Mouse (Mus musculus): ENCODE data around the gene Foxa1.

Foxa1 gene

GRCm38 (mm10) chr12:57546415-57547201 is at the start of gene Foxa1:
Foxa1 (minus strand) TSS chr12:57546916.
- in situ Hi-C loops (cut with MseI, MboI): loop anchor here (10.0 to 25.0 kb wide), 2 partner anchors 259 to 262 kb away; no protein-coding TSS in a partner anchor

GRCm38 (mm10) chr12:57575931-57576628 is 29.4 kb upstream of the Foxa1 start:
- in situ Hi-C loops (cut with MseI, MboI): no loop called here

DNA sequence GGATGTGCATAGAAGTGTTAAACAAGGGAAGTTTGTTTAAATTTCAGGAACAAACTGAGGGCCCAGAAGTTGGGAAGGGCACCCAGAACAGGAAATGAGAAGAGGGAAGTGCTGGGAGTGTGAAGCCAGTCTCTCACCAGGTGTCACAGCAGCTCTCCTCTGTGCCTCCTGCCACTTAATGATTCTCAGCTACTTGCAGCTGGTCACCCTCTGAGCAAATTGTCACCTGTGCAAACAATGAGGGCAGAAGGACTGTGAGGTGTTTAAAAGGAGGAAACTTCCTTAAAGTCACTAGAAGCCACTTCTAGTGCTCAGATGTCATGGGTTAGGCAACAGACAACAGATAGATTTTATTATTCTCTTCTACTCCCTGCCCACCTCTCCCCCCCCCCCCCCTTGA is 25.7 kb upstream of the Foxa1 start:
- in situ Hi-C loops (cut with MseI, MboI): no loop called here

DNA sequence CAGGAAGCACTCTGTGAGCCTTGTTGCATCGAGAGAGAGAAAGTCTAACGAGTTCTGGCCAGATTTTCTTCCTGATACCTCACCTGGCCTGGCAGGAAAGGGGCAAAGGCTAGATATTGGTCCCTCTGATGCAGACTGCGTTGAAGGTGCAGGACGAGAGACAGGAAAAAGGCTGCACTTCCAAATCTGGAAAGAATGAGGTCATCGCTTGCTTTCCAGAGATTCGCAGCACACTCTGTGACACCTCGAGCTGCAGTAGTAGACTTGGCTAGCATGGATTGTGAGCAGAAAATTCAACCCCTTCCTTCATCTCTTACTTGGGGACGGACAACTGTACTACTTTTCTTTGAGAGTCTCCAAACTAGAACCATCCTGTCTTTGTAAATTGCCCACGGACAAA is 25.1 kb upstream of the Foxa1 start:
- in situ Hi-C loops (cut with MseI, MboI): no loop called here

GRCm38 (mm10) chr12:57563909-57564308 is 17.2 kb upstream of the Foxa1 start, which contains the start of gene Ttc6:
Ttc6 (plus strand) TSS chr12:57564113.
- in situ Hi-C loops (cut with MseI, MboI): no loop called here

DNA sequence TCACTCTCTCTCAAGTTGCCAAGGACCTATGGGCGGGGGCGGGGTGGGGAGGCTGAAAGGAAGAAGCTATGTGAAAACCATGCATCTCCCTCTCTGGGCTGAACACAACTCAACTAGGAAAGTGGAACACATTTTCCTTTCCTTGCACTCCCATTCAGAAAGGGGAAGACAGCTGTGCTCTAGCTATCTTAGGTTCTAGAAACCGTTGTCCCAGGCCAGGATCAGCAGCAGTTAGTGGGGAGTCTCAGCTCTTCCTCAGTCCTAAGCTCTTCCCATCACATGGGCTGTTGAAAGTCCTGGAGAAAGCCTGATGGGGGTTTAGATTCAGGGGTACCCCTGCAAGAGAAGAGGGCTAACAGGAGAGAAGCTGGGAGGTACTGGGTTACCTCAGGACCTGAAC is 7.4 kb upstream of the Foxa1 start:
- in situ Hi-C loops (cut with MseI, MboI): no loop called here

DNA sequence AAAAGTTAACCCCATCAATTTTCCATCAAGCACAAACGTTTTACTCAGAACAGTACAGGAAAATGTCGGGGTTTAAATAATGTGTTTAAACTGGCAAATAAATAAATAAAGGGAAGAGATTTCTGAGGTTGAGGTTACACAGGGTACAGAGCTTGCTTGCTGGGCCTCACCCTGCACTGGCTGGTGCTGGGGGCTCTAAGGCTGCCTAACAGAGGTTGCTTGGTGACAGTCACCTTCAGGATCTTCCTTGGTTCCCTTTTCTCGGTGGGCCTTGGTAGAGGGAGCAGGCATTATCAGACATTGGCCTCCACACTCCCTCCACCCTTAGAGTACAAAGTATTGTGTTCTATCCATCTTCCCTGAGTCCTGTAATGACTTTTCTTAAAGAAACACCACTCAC is 5.6 kb upstream of the Foxa1 start:
- in situ Hi-C loops (cut with MseI, MboI): no loop called here

DNA sequence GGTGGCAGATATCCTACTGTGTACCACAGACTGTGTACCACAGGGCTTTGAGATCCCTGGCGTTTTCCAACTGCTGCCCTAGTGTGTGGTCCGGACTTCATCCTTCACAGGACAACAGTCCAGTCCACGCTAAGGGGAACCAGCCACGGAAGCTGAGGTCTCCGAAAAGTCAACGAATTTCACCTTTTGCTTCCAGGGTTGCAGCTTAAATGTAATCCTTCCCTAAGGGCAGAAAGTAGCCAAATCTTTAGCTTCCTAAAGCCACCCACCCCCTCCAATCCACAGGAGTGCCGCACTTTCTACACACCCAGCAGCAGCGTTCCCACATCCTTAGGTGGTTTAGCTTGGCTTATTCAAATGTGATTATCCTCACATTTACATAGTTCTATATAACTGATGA is 4.2 kb upstream of the Foxa1 start:
- in situ Hi-C loops (cut with MseI, MboI): no loop called here

GRCm38 (mm10) chr12:57550181-57550808 is 3.6 kb upstream of the Foxa1 start:
- in situ Hi-C loops (cut with MseI, MboI): no loop called here

DNA sequence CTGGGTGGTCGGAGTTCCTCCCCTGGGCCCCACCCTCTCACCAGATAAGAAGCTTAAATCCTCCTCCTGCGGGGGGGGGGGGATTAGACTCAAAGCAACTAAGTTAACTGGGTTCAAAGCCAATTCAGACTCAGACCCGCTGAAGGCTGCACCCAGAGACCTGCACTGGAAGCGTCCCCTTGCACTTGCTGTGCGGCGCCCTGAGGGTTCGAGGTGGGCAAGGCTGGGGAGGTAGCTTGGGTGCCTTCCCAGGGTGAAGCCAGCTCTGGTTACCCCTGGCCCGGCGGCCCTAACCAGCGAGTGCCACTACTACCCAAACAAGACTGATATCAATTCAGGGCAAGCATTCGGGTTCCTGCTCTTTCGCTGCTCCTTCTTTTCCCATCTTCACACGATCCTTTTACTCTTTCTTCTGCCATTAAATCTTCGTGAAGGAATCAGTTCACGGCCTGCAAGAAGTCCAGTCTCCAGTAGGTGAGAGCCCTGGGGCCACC is 3.0 kb upstream of the Foxa1 start:
- in situ Hi-C loops (cut with MseI, MboI): loop anchor here (10.0 to 25.0 kb wide), 2 partner anchors 262 to 265 kb away; no protein-coding TSS in a partner anchor

GRCm38 (mm10) chr12:57548981-57549666 is 2.4 kb upstream of the Foxa1 start:
- in situ Hi-C loops (cut with MseI, MboI): loop anchor here (10.0 to 25.0 kb wide), 2 partner anchors 262 to 264 kb away; no protein-coding TSS in a partner anchor

- in situ Hi-C loops (cut with MseI, MboI): loop anchor here (10.0 to 25.0 kb wide), 2 partner anchors 261 to 264 kb away; no protein-coding TSS in a partner anchor
Measured at GRCm38 (mm10) chr12:57548352-57548980, 1.8 kb upstream of the Foxa1 start.

DNA sequence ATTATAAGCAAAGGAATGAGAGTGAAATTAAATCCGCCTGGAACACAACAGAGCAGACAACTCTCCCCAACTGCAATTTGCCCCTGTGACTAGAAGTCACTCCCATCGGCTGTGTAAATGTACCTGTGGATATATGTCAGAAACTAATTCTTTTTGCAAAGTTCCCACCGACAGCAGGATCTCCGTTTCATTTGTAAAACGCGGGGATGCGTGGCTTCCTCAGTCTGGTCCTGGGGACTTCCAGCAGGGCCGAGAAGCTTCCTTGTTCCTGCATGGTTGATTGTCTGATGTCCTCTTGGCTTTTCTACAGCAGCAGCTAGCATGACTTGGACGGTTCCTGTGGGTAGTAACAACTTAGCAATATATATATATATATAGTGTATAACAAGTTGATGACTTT is 1.2 kb upstream of the Foxa1 start:
- in situ Hi-C loops (cut with MseI, MboI): loop anchor here (10.0 to 25.0 kb wide), 2 partner anchors 261 to 263 kb away; no protein-coding TSS in a partner anchor

- in situ Hi-C loops (cut with MseI, MboI): loop anchor here (10.0 to 25.0 kb wide), 2 partner anchors 258 to 261 kb away; no protein-coding TSS in a partner anchor
Measured at GRCm38 (mm10) chr12:57545371-57546241, 1.1 kb downstream of the Foxa1 start.

DNA sequence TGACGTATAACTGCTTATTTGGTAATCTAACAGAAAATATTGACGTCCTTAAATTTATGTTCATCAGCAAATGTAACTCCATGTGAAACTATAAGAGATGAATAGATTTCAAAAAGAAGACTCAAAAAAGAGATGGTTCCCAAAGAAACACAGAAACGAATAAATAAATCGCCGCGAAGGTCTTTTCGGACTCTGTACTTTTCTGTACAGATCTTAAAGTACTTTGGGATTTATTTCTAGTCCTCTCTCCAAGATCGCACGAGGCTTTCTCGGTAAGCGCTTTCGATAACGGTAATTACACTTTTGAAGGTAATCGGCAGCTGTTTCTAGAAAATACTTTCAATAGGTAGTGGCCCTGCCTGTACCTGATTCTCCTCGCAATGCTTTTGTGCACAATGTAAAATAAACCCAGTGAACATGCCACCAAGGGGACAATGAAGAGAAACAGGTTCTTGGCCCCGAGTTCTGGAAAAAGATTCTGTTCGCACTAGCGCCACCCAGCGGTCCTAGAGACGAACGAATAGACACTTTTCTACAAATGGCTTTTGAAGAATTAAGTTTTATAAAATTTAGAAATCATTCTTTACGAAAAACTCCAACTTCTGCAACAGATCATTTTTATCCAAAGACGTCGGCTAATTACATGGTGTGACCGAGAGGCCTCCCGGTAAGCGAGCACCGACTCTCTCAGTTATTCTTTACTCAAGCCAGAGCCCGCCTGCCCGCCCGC is 1.9 kb downstream of the Foxa1 start:
- in situ Hi-C loops (cut with MseI, MboI): loop anchor here (10.0 to 25.0 kb wide), 2 partner anchors 258 to 260 kb away; no protein-coding TSS in a partner anchor

DNA sequence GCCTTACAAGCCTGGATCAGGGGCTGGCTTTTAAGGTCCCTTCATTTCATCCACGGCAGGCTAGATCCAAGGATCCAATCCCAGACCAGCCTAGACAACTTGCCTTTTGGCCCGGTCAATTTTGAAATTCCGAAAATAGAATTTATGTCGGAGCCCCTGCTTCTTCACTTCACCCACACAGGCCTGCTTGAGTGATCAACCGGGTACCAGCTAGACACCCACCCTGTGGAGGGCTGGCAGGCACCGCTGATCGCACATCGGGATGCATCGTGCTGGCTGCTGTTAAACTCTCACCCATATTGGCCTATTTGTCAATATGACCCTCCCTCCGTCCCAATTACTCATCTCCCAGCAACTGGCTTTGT is 3.1 kb downstream of the Foxa1 start:
- in situ Hi-C loops (cut with MseI, MboI): loop anchor here (10.0 to 25.0 kb wide), 2 partner anchors 256 to 259 kb away; no protein-coding TSS in a partner anchor

DNA sequence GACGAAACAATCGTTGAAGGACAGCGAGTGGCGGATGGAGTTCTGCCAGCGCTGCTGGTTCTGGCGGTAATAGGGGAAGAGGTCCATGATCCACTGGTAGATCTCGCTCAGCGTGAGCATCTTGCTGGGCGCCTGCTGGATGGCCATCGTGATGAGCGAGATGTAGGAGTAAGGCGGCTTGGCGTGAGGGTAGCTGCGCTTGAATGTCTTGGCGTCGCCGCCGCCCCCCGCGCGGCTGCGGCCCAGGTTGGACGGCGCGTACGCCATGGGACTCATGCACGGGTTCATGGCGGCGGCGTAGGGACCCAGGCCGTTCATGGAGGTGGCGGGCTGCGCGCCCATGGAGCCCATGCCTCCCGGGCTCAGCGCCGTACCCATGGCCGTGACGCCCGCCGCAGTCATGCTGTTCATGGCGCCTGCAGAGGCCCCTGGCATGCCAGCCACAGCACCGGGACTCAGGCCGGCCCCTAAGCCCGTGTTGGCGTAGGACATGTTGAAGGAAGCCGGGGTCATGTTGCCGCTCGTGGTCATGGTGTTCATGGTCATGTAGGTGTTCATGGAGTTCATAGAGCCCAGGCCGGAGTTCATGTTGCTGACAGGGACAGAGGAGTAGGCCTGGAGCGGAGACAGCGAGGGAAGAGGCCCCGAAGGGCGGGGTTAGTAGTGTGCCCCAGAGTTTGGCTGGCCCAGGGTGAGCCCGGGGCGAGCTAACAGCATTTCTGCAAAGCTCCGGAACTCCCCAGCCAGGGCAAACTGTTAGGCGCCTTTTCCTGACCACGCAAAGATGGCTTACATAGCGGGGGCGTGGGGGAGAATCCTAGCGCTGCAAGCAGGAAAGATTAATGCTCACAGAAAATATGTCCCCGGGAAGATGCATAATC is 3.7 kb downstream of the Foxa1 start:
- in situ Hi-C loops (cut with MseI, MboI): loop anchor here (10.0 to 25.0 kb wide), 2 partner anchors 256 to 258 kb away; no protein-coding TSS in a partner anchor
